Mouse (Mus musculus) naive thymus-derived CD4-positive, alpha-beta T cell, adult 2 months (primary cell): ENCODE measurements at regions not wholly inside any gene's neighbourhood (a gene's known extent, or its start where the extent isn't known, plus 50 kb on each side); places are given as distances from the start of the nearest gene placed in this dataset.
"Not testable (repeated sequence)": the region's sequence is repeated elsewhere in the genome, so short reads cannot be mapped to it uniquely, and the experiment has no call there.

Experiments
- DNase-seq: peaks from one replicate; pipeline ENCODE4 v3.0.0-alpha.2; 2011; ENCODE audit warnings: low read depth

DNA sequence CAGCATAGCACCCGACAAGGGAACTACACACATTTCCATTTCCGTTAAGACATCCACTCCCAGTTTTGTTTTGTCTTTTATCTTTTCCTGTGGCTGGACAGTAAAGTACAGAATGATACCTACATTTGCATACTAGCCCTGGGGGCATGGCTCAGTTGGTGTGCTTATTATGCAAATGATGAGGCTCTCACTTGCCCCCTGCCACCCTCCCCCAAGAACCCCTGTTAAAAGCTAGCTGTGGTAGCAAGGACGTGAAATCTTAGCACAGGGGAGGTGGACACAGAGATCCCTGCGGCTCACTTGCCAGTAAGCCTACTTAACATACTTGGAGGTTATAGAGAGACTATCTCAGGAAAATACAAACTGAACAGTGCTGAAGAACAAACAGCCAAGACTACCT, 375.2 kb upstream of the B3galt2 start:
- no peak for DNase-seq

DNA sequence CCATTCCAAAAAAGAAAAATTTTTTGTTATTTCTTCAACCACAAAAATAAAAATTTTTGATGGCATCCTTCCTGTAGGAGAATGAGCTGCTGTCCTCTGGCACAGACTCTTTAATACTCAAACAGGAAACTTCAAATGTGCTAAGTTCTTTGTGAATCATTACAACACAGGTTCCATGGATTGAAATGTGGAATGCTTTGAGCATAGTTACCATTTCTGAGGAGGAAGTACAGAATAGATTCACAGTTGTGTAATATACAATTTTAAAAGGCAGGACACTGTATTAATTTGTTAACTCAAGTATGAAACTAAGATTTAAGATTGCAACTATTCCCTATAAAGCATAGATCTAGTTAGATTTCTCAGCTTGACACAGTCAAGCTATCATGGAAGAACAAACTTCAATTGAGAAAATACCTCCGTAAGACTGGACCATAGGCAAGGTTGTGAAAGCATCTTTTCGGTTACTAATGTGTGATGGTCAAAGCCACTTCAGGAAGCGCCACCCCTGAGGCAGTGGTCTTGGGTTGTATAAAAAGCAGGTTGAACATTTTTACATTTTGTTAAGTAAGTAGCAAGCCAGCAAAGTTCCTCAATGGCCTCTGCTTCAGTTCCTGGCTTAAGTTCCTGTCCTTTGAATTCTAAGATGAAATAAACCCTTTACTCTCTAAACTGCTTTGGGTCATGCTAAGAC, 354.0 kb upstream of the B3galt2 start:
- DNase-seq: no peak

DNA sequence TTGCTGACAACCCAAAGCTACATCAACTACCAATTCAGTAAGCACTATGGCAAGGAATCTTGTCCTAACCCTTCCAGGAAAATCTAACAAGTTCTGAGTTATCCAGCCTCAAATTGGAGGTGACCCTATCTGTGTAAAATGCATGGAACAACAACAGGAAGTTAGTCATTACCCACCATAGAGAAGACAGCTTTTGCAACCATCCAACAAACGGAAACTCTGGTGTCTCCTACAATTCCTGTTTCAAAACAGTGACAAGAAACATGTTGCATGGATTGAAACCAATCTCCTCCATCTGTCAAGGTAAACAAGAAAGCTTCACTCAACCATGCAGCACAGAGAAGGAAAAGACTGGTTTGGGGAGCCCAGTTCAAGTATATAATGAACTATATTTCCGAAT, 353.0 kb upstream of the B3galt2 start:
- DNase-seq: no peak

DNA sequence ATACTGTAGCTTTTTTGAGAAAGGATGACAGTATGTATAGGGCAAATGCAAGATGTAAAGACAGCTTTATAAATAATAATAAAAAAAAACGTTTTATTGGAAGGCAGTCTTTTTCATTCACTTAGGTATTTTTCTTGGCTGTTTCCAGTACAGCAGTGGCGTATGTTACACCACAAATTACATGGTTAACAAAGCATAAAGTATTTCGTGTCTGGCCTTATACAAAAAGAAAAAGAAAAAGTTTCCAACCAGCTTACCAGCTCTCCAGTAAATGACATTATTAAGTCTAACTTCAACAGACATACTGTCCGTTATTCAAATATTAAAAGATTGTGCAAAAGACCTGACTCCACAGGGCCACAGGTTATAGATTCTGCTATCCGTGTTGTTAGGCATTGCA, 343.9 kb upstream of the B3galt2 start:
- no peak for DNase-seq

DNA sequence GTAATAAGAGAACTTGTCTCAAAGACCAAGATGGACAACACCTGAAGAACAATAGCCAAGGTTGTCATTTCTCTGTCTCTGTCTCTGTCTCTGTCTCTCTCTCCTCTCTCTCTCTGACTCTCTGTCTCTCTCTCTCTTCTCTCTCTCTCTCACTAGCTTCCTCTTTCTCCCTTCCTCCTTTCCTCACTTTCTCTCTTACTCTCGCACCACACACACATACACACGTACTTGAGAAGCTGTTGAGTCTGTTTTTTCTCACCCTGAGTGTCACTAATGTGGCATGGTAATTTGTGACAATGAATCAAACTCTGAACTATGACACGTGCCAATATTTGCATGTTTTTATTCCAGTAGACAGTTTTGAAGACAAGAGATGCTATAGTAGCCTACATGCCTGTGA, 333.1 kb upstream of the B3galt2 start:
- DNase-seq: no peak

DNA sequence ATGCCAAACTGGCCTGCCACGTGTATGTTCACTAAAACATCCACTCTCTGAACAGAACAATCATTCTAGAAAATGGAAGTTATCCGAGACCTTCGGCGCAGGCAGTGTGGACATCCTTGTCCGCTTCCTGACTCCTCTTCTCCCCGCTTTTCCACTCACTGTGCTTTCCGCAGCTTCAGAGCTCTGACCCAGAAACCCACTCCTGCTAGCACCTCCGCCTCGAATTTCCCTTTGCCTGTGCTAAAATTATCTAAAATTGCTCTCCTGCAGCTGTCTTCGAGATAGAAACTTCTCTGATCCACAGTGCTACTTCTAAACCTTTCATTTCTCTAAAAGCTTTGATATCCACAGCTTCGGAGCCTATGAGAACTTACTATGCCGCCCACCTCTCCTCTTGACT, 322.1 kb upstream of the B3galt2 start:
- DNase-seq: no peak

DNA sequence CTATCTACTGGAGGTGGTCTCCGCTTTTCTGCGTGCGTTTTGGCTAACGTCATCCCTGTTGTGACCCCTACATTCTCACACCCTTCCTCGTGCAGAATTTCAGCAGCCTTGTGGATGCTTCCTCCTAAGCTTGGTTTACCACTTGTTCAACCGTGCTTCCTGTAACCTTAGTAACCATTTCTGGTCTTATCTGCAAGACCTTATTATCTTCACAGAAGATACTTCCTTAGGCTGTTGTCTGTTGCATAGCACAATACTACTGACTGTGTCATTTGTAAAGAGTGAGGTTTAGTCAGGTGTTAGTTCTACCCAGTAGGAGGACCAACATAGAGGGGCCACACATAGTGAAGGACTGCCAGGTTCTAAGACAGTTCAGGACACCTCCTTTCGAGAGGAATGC, 320.9 kb upstream of the B3galt2 start:
- DNase-seq: no peak

DNA sequence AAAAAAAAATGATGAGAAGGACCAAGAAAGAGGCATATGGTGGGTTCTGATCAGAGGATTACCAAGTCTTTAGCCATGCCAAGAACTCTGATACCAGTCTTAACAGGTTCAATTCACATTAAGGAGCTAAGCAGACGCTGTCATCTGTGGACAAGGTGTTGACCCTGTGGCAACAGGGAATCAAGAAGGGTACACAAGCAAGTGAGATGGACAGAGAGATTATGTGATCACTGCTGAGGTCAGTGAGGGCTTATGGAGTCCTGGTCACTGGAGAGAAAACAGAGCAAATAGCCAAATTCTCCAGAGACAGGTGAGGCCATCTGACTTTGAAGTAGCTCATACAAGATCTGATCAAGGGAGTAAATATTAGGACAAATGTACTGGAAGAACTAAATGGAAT, 289.1 kb upstream of the B3galt2 start:
- DNase-seq: no peak

DNA sequence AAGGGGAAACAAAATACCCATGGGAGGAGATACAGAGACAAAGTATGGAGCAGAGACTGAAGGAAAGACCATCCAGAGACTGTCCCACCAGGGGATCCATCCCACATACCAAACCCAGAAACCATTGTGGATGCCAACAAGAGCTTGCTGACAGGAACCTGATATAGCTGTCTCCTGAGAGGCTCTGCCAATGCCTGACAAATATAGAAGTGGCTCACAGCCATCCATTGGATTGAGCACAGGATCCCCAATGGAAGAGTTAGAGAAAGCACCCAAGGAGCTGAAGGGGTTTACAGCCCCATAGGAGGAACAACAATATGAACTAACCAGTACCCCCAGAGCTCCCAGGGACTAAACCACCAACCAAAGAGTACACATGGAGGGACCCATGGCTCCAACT, 280.2 kb upstream of the B3galt2 start:
- not testable (repeated sequence) for DNase-seq

DNA sequence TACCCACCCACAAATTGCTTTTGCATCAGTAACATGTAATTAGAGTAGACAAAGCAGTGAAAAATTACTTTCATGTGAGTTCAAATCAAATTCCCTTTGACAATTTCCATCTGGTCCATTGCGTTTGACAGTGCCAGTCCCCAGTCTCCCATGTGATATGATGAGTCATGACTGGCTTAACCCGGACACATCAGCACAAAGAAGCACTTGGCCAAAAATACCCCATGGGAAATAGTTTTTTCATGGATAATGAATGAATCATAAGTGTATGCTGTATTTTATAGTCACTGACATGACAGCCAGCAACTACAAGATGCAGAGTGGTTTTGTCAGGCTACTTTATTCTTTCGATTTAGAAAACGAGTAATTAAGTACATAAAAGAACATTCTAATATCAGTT, 248.6 kb upstream of the B3galt2 start:
- DNase-seq: no peak
